Mouse (Mus musculus): ENCODE measurements around the gene Fam184b.
"Not testable (repeated sequence)": the region's sequence is repeated elsewhere in the genome, so short reads cannot be mapped to it uniquely, and the experiment has no call there.

The Fam184b gene

DNA sequence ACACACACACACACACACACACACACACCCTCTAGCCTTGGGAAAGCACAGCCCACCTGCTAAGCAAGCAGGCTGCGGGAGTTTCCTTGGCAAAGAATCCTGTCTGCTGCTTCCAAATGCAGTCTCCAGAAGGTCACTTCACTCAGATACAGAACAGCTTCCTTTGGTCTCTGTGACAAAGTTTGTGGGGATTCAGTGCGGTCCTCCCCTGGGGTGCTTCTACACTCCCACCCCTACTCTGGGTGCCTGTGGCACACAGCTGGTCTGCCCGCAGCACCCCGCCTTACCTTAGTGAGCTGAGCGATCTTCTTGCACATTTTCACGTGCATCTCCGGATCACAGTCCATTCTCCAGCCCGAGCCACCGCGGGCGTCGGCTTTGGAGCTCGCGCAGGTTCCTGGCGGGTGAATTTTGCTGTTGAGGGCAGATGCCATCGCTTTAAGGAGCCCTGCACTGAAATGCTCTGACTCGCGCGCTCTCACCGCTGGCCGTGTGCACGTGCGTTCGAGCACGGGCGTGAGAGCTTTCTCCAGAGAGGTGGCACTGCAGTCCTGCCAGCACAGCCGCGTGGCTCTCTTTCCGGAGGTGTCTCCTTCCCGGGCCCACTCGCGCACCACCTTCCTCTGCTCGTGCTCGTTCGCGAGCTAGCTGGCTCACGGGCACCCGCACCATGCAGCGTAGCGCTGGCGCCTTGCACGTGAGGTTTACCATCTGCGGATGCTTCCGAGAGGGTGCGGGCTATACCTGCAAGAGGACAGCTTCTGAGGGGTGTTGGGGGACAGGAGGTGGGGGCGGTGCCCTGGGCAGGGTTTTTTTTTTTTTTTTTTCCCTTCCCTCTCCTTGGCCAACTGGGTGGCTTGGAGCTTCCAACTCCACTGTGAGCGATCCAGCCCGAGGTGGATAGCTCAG lies at the start of gene Fam184b:
Gene Fam184b, minus strand, starts transcription at position 809 of the 909 bp plus-strand sequence.
- in situ Hi-C loops (cut with MboI; ENCODE audit: unreplicated experiment in 2 of 2): no loop called here

DNA sequence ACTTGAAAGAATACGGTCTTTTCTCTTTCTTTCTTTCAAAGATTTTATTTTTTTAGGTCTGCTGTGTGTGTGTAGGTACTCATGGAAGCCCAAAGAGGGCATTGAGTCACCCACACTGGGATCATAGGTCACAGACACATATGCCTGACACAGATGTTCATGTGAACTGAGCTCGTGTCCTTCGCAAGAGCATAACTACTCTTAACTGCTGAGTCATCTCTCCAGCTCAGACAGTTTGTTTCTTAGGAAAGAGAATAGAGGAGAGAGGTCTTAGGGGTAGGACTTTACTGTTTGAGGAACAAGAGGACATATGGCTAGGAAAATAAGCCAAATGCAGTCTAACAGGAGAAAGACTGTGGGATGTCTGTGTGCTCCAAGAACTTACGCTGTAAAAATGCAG lies 49.7 kb upstream of the Fam184b start:
- in situ Hi-C loops (cut with MboI; ENCODE audit: unreplicated experiment in 2 of 2): loop anchor here (10.0 to 25.0 kb wide), 4 partner anchors 156 to 1802 kb away; partner anchors contain the start of gene Tapt1 (in 1 of the 2)

DNA sequence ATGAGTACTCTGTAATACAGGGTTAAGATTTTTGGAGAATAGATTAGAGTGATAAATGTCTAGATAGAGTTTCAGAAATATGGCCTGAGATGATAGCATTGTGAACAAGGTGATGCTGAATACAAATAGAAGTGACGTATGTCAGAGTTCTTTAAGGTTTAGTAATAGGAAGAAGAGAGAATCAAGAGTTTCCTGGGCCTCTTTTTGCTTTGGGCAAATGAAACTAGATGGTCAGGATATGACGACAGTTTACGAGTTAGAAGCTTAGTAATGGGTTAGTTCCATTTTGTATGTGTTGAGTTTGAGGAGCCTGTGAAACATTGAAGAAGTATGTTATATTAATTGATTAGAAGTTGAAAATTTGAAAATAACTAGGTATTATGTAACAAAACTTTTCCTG lies 46.8 kb upstream of the Fam184b start:
- in situ Hi-C loops (cut with MboI; ENCODE audit: unreplicated experiment in 2 of 2): loop anchor here (10.0 to 25.0 kb wide), 4 partner anchors 159 to 1799 kb away; partner anchors contain the start of gene Tapt1 (in 1 of the 2)

- in situ Hi-C loops (cut with MboI; ENCODE audit: unreplicated experiment in 2 of 2): loop anchor here (10.0 to 25.0 kb wide), 4 partner anchors 160 to 1798 kb away; partner anchors contain the start of gene Tapt1 (in 1 of the 2)
These were observed 45.8 kb upstream of the Fam184b start for GRCm38 (mm10) chr5:45685243-45685642.

GRCm38 (mm10) chr5:45683388-45683787 lies 44.0 kb upstream of the Fam184b start:
- in situ Hi-C loops (cut with MboI; ENCODE audit: unreplicated experiment in 2 of 2): loop anchor here (5.0 to 25.0 kb wide), 5 partner anchors 161 to 1796 kb away; partner anchors contain the start of gene Tapt1 (in 1 of the 2)

- in situ Hi-C loops (cut with MboI; ENCODE audit: unreplicated experiment in 2 of 2): loop anchor here (5.0 to 25.0 kb wide), 6 partner anchors 155 to 1793 kb away; partner anchors contain the start of gene Tapt1 (in 1 of the 2)
These were observed 40.5 kb upstream of the Fam184b start for GRCm38 (mm10) chr5:45679955-45680354.

DNA sequence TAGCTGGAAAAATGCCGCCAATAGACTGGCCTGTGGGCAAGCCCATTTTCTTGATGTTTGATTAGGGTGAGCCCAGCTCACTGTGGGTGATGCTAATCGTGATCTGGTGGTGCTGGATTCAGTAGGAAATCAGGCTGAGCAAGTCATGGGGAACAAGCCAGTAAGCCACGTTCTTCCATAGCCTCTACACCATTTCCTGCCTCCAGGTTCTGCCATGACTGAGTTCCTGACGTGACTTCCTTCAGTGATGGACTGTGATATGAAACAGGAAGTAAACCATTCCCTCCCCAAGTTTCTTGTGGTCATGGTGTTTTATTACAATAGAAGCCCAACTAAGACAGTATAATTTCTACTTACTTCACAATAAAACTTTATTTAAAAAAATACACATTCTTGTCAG lies 38.2 kb upstream of the Fam184b start:
- in situ Hi-C loops (cut with MboI; ENCODE audit: unreplicated experiment in 2 of 2): loop anchor here (10.0 to 25.0 kb wide), 3 partner anchors 157 to 1790 kb away; no protein-coding TSS in a partner anchor

- in situ Hi-C loops (cut with MboI; ENCODE audit: unreplicated experiment in 2 of 2): loop anchor here (10.0 to 25.0 kb wide), 3 partner anchors 160 to 1788 kb away; no protein-coding TSS in a partner anchor
These were observed 35.6 kb upstream of the Fam184b start for GRCm38 (mm10) chr5:45675032-45675431.

DNA sequence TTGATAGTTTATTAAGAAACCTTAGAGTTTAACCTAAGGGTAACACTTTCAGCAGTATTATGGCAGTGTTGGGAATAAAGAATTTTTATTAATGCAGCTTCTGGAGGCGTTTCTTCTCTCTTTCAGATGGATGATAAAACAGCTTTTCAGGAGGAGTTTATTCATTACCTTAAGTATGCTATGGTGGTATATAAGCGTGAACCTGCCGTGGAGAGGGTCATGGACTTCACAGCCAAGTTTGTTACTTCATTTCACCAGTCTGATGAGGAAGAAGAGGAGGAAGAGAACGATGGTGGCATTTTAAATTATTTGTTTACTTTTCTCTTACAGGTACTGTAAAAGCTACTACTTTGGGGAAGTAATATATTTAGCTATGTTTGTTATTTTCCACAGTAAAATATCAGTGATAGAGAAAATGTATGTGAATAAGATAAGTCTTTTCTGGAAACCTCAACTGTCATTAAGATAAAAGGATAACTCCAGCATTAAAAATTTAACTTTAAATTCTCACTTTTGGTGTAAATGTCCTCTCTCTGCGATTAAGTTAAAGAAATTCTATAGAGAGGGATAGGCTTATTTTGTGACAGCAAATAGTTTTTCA lies 31.6 kb upstream of the Fam184b start:
- in situ Hi-C loops (cut with MboI; ENCODE audit: unreplicated experiment in 2 of 2): loop anchor here in 1 of 2 experiments (5.0 to 10.0 kb wide), 2 partner anchors 164 to 676 kb away; no protein-coding TSS in a partner anchor

GRCm38 (mm10) chr5:45670280-45670670 lies 30.9 kb upstream of the Fam184b start:
- in situ Hi-C loops (cut with MboI; ENCODE audit: unreplicated experiment in 2 of 2): loop anchor here in 1 of 2 experiments (5.0 to 10.0 kb wide), 2 partner anchors 165 to 677 kb away; no protein-coding TSS in a partner anchor

DNA sequence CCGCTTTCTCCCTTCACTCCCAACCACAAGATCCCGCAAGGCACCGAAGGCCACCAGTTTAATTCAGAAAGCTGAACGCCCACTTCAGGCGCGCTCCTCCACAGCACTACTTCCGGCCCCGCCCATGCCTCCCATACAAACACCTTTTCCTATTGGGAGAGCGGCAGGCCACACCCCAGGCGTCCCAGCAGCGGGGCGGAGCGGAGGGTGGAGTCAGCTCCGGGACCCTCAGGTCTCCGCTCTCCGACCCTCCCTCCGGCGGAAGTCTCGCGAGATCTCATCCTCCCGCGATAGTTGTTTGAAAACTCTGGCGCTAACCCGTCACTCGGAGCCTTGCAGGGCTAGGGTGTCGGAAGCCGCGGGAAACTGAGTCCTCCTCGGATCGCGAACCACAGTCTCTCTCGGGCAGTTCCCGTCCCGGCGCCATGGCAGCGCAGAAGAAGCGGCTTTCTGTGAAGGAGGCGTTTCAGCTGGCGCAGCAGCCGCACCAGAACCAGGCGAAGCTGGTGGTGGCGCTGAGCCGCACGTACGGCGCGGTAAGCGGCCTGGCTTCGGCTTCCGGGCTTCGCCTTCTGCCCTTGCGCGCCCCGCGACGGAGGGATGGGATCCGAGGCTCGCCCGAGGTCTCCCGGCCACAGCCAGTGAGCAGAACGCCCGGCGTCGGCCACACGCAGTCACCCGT lies 30.3 kb upstream of the Fam184b start, which contains the start of gene Ncapg:
Gene Ncapg, plus strand, starts transcription at position 322 of the 682 bp plus-strand sequence.
- in situ Hi-C loops (cut with MboI; ENCODE audit: unreplicated experiment in 2 of 2): loop anchor here (5.0 to 10.0 kb wide), 5 partner anchors 132 to 678 kb away; no protein-coding TSS in a partner anchor

- in situ Hi-C loops (cut with MboI; ENCODE audit: unreplicated experiment in 2 of 2): loop anchor here (5.0 to 10.0 kb wide), 3 partner anchors 132 to 197 kb away; no protein-coding TSS in a partner anchor
These were observed 29.8 kb upstream of the Fam184b start for GRCm38 (mm10) chr5:45669234-45669597.

GRCm38 (mm10) chr5:45668831-45669230 lies 29.4 kb upstream of the Fam184b start:
- in situ Hi-C loops (cut with MboI; ENCODE audit: unreplicated experiment in 2 of 2): loop anchor here (5.0 to 10.0 kb wide), 3 partner anchors 132 to 197 kb away; no protein-coding TSS in a partner anchor

- in situ Hi-C loops (cut with MboI; ENCODE audit: unreplicated experiment in 2 of 2): loop anchor here (5.0 to 10.0 kb wide), 3 partner anchors 131 to 196 kb away; no protein-coding TSS in a partner anchor
These were observed 28.9 kb upstream of the Fam184b start for GRCm38 (mm10) chr5:45668324-45668723.

DNA sequence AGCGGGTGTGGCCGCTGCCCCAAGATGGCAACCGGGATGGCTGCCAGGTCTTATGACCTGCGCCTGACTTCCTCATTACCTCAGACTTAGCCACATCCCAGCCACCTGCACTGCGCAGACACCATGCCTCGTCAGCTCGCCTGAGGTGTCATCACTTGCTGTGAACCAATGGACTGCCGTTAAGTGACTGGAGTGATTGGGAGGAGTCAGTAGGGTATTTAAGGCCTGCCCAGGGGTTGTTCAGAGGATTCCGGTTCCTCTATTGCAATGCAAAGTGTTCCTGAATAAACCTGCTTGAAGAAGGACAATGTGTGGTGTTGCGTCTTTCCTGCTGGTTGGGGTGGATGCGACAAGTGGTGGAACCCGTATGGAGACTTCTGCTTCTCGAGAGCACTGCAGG lies 19.0 kb upstream of the Fam184b start:
- in situ Hi-C loops (cut with MboI; ENCODE audit: unreplicated experiment in 2 of 2): not testable (repeated sequence)

DNA sequence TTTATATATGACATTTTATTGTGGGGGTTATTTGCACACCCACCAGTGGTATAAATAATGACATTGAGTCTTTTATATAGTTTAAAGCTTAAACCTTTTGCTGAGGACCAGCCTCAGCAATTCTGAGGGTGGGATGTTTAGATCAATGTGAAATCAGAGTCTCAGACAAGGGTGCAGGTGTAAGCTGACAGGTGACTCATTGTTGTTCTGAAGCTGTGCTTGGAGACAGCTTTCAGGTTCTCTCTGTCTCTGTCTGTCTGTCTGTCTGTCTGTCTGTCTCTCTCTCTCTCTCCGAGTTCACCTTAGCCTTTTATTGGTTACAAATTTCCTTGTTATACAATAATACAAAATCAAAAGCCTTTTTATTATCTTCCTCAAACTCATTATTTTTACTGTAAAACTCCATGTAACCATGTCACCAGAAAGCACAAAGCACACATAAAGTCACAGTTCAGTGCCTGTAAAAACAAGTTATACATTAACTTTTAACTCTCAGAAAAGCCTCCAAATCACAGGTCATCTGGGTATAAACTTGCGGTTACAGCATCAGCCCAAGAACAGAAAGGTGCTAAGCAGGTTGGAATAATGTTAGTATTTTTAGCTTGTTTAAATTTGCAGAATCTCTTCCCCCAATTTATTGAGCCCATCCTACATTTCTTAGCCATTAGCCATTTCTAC lies 11.8 kb upstream of the Fam184b start:
- in situ Hi-C loops (cut with MboI; ENCODE audit: unreplicated experiment in 2 of 2): no loop called here

DNA sequence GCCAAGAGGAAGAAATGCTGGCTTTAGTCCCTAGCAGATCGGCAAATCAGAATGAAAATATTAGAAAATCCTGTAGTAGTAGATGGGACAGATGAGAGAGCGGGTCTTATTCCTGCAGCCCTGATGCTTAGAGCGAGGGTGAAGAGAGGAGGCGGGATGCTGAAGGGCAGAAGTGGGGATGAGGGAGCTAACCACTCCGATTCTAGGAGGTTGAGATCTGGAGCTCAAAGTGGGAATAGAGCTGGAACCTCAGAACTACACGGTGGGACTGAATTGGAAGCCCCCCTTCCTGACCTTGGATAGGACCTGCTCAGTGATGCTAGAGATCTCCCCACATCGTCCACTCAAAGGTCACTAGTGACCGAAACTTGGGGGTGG lies 290 bp upstream of the Fam184b start:
- in situ Hi-C loops (cut with MboI; ENCODE audit: unreplicated experiment in 2 of 2): no loop called here

DNA sequence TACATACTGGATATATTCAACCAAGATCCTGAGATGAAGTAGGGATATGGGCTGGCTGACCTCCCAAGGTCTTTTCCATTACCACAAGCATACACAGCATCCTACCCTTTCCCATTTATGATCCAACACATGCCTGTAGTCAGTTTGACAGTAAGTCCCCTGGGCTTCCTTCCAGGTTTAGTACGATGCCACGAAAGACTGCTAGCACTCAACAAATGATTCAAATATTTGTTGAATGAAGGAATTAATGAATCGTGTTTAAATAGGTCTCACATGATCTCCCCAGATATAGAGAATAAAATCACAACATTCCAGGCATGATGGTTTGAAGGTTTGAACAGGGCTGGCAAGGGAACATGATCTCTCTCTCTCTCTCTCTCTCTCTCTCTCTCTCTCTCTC lies 1.0 kb downstream of the Fam184b start:
- in situ Hi-C loops (cut with MboI; ENCODE audit: unreplicated experiment in 2 of 2): no loop called here

- in situ Hi-C loops (cut with MboI; ENCODE audit: unreplicated experiment in 2 of 2): no loop called here
These were observed 9.9 kb downstream of the Fam184b start for GRCm38 (mm10) chr5:45629470-45629869.
